Mouse (Mus musculus): ENCODE measurements around the gene Cdr2l. TPM values are rescaled to one million over a fixed set of nuclear protein-coding genes. Genes with fewer than 3 reads are reported as not detected.

Gene Cdr2l
- polyA plus RNA-seq, 1 experiment from 2014 or later: 19.9 TPM

- no peak for ATAC-seq (ENCODE audit: insufficient number of reproducible peaks, insufficient read depth, low FRiP score, low TSS enrichment, low read depth)
- no peak overlapping the region for H3K4me2 ChIP-seq
- no peaks in the 10 kb centered on the region for H3K36me3 ChIP-seq
- WGBS: 56% methylated on average over 8 of the region's 8 CpGs
- H3K9ac ChIP-seq (replicated peaks): no peak overlapping the region
- H3K9me3 ChIP-seq: no peaks in the 10 kb centered on the region
- peaks cover 98% of the 10 kb centered on the region for H3K27me3 ChIP-seq
- no peak overlapping the region for H3K4me3 ChIP-seq (replicated peaks)
- no peak overlapping the region for H3K27ac ChIP-seq
- H3K4me1 ChIP-seq (replicated peaks): peaks cover 18% of the 10 kb centered on the region
These were observed 10.4 kb upstream of the Cdr2l start for GRCm38 (mm10) chr11:115371354-115371753.

- Histone ChIP-seq H3K4me3 (replicated peaks) (no peak overlapping the region), H3K36me3 (no peaks in the 10 kb centered on the region), H3K27ac (no peak overlapping the region), H3K9ac (replicated peaks) (no peak overlapping the region), H3K4me1 (replicated peaks) (peaks cover 13% of the 10 kb centered on the region), H3K4me2 (no peak overlapping the region), H3K27me3 (peaks cover 97% of the 10 kb centered on the region), H3K9me3 (no peaks in the 10 kb centered on the region)
- no peak for ATAC-seq (ENCODE audit: insufficient number of reproducible peaks, insufficient read depth, low FRiP score, low TSS enrichment, low read depth)
- 69% methylated on average over 1 of the region's 1 CpGs for WGBS
These were observed 9.7 kb upstream of the Cdr2l start for GRCm38 (mm10) chr11:115372015-115372414.

GRCm38 (mm10) chr11:115372737-115373136, 9.0 kb upstream of the Cdr2l start:
- peaks cover 6% of the 10 kb centered on the region for H3K4me1 ChIP-seq (replicated peaks)
- no peak overlapping the region for H3K27ac ChIP-seq
- H3K4me3 ChIP-seq (replicated peaks): no peak overlapping the region
- no peaks in the 10 kb centered on the region for H3K9me3 ChIP-seq
- no peak overlapping the region for H3K4me2 ChIP-seq
- no peaks in the 10 kb centered on the region for H3K36me3 ChIP-seq
- no peak for ATAC-seq (ENCODE audit: insufficient number of reproducible peaks, insufficient read depth, low FRiP score, low TSS enrichment, low read depth)
- WGBS: 40% methylated on average over 2 of the region's 2 CpGs
- H3K27me3 ChIP-seq: peaks cover 90% of the 10 kb centered on the region
- no peak overlapping the region for H3K9ac ChIP-seq (replicated peaks)

GRCm38 (mm10) chr11:115373805-115374694, 7.7 kb upstream of the Cdr2l start:
- peak overlapping the region; percentile 55 for H3K4me2 ChIP-seq
- no peak overlapping the region for H3K27ac ChIP-seq
- peak overlapping the region; percentile 36 for H3K4me3 ChIP-seq (replicated peaks)
- H3K27me3 ChIP-seq: peaks cover 78% of the 10 kb centered on the region
- H3K9ac ChIP-seq (replicated peaks): peak overlapping the region; percentile 32; the same call in 1 of the 2 replicates
- WGBS: 2% methylated on average over 30 of the region's 30 CpGs
- H3K9me3 ChIP-seq: peaks cover 4% of the 10 kb centered on the region; the same call in 1 of the 2 replicates
- H3K36me3 ChIP-seq: no peaks in the 10 kb centered on the region
- H3K4me1 ChIP-seq (replicated peaks): peaks cover 6% of the 10 kb centered on the region
- ATAC-seq (ENCODE audit: insufficient number of reproducible peaks, insufficient read depth, low FRiP score, low TSS enrichment, low read depth): no peak

GRCm38 (mm10) chr11:115374695-115375425, 6.9 kb upstream of the Cdr2l start:
- H3K4me1 ChIP-seq (replicated peaks): peaks cover 6% of the 10 kb centered on the region
- no peak overlapping the region for H3K4me2 ChIP-seq
- H3K36me3 ChIP-seq: no peaks in the 10 kb centered on the region
- no peak overlapping the region for H3K9ac ChIP-seq (replicated peaks)
- no peak overlapping the region for H3K27ac ChIP-seq
- ATAC-seq (ENCODE audit: insufficient number of reproducible peaks, insufficient read depth, low FRiP score, low TSS enrichment, low read depth): no peak
- H3K9me3 ChIP-seq: peaks cover 4% of the 10 kb centered on the region; the same call in 1 of the 2 replicates
- 64% methylated on average over 12 of the region's 12 CpGs for WGBS
- peaks cover 70% of the 10 kb centered on the region for H3K27me3 ChIP-seq
- peak overlapping the region; percentile 36 for H3K4me3 ChIP-seq (replicated peaks)

GRCm38 (mm10) chr11:115376722-115377121, 5.0 kb upstream of the Cdr2l start:
- Histone ChIP-seq H3K4me3 (replicated peaks) (no peak overlapping the region), H3K27me3 (peaks cover 51% of the 10 kb centered on the region), H3K9me3 (peaks cover 4% of the 10 kb centered on the region; the same call in 1 of the 2 replicates), H3K36me3 (no peaks in the 10 kb centered on the region), H3K4me2 (no peak overlapping the region), H3K4me1 (replicated peaks) (peaks cover 12% of the 10 kb centered on the region), H3K27ac (no peak overlapping the region), H3K9ac (replicated peaks) (no peak overlapping the region)
- 59% methylated on average over 7 of the region's 7 CpGs for WGBS
- ATAC-seq (ENCODE audit: insufficient number of reproducible peaks, insufficient read depth, low FRiP score, low TSS enrichment, low read depth): no peak

- Histone ChIP-seq H3K9ac (replicated peaks) (no peak overlapping the region), H3K4me2 (no peak overlapping the region), H3K36me3 (no peaks in the 10 kb centered on the region), H3K4me1 (replicated peaks) (peaks cover 12% of the 10 kb centered on the region), H3K27me3 (peaks cover 46% of the 10 kb centered on the region), H3K9me3 (peaks cover 4% of the 10 kb centered on the region; the same call in 1 of the 2 replicates), H3K27ac (no peak overlapping the region), H3K4me3 (replicated peaks) (no peak overlapping the region)
- WGBS: 82% methylated on average over 4 of the region's 4 CpGs
- ATAC-seq (ENCODE audit: insufficient number of reproducible peaks, insufficient read depth, low FRiP score, low TSS enrichment, low read depth): no peak
These were observed 4.5 kb upstream of the Cdr2l start for GRCm38 (mm10) chr11:115377254-115377653.

- peaks cover 40% of the 10 kb centered on the region for H3K27me3 ChIP-seq
- H3K4me3 ChIP-seq (replicated peaks): no peak overlapping the region
- no peaks in the 10 kb centered on the region for H3K36me3 ChIP-seq
- WGBS: 84% methylated on average over 7 of the region's 7 CpGs
- no peak for ATAC-seq (ENCODE audit: insufficient number of reproducible peaks, insufficient read depth, low FRiP score, low TSS enrichment, low read depth)
- H3K9me3 ChIP-seq: peaks cover 4% of the 10 kb centered on the region; the same call in 1 of the 2 replicates
- H3K9ac ChIP-seq (replicated peaks): no peak overlapping the region
- no peak overlapping the region for H3K4me2 ChIP-seq
- peaks cover 17% of the 10 kb centered on the region for H3K4me1 ChIP-seq (replicated peaks)
- H3K27ac ChIP-seq: no peak overlapping the region
These were observed 3.9 kb upstream of the Cdr2l start for GRCm38 (mm10) chr11:115377854-115378253.

- Histone ChIP-seq H3K9ac (replicated peaks) (no peak overlapping the region), H3K27ac (no peak overlapping the region), H3K27me3 (peaks cover 10% of the 10 kb centered on the region), H3K9me3 (peaks cover 4% of the 10 kb centered on the region; the same call in 1 of the 2 replicates), H3K4me1 (replicated peaks) (peaks cover 36% of the 10 kb centered on the region), H3K36me3 (no peaks in the 10 kb centered on the region), H3K4me2 (peak overlapping the region; percentile 87), H3K4me3 (replicated peaks) (peak overlapping the region; percentile 84)
- ATAC-seq (ENCODE audit: insufficient number of reproducible peaks, insufficient read depth, low FRiP score, low TSS enrichment, low read depth): no peak
- WGBS: 5% methylated on average over 9 of the region's 9 CpGs
These were observed 440 bp upstream of the Cdr2l start for GRCm38 (mm10) chr11:115381276-115381675.

- Histone ChIP-seq H3K4me1 (replicated peaks) (peaks cover 36% of the 10 kb centered on the region), H3K4me3 (replicated peaks) (peak overlapping the region; percentile 84), H3K36me3 (no peaks in the 10 kb centered on the region), H3K27ac (no peak overlapping the region), H3K4me2 (peak overlapping the region; percentile 87), H3K9ac (replicated peaks) (peak overlapping the region; percentile 90), H3K27me3 (peaks cover 4% of the 10 kb centered on the region), H3K9me3 (peaks cover 3% of the 10 kb centered on the region; the same call in 1 of the 2 replicates)
- ATAC-seq (ENCODE audit: insufficient number of reproducible peaks, insufficient read depth, low FRiP score, low TSS enrichment, low read depth): no peak
- WGBS: 15% methylated on average over 5 of the region's 5 CpGs
These were observed 1.2 kb downstream of the Cdr2l start for GRCm38 (mm10) chr11:115382891-115383290.

Measured in limb, embryonic 12.5 days (tissue).